Mouse (Mus musculus) frontal cortex, postnatal 14 days (tissue): Measurements from ENCODE around the gene Inpp4a.

Source experiments
- DNase-seq, 2 experiments: peaks; one replicate each; pipeline ENCODE4 v3.0.0; 2022; ENCODE audit warnings: low spot score in 2 of 2

The Inpp4a gene

GRCm38 (mm10) chr1:37409647-37410046 is 110.0 kb downstream of the Inpp4a start:
- DNase-seq = no peak

- DNase-seq = no peak
Measured at GRCm38 (mm10) chr1:37415394-37415793, 115.7 kb downstream of the Inpp4a start.

GRCm38 (mm10) chr1:37419420-37419819 is 119.8 kb downstream of the Inpp4a start:
- DNase-seq = peak in 1 of 2 experiments; percentile 30

GRCm38 (mm10) chr1:37427144-37427875 is 127.6 kb downstream of the Inpp4a start:
- DNase-seq = no peak

- no peak for DNase-seq
Measured at GRCm38 (mm10) chr1:37428911-37429310, 129.2 kb downstream of the Inpp4a start.

- DNase-seq = peak; percentile 91 to 92
Measured at GRCm38 (mm10) chr1:37429366-37430296, 130.0 kb downstream of the Inpp4a start, which contains the start of the genes Coa5 and Unc50. Gene Coa5 (minus strand): TSS chr1:37430103. Gene Unc50 (plus strand): TSS chr1:37430139.

- no peak for DNase-seq
Measured at GRCm38 (mm10) chr1:37430297-37430840, 130.7 kb downstream of the Inpp4a start.

GRCm38 (mm10) chr1:37436419-37436818 is 136.8 kb downstream of the Inpp4a start:
- no peak for DNase-seq

GRCm38 (mm10) chr1:37442848-37443835 is 143.5 kb downstream of the Inpp4a start:
- no peak for DNase-seq

GRCm38 (mm10) chr1:37448361-37449095 is 148.9 kb downstream of the Inpp4a start:
- peak in 1 of 2 experiments; percentile 48 for DNase-seq

GRCm38 (mm10) chr1:37451270-37451669 is 151.6 kb downstream of the Inpp4a start:
- no peak for DNase-seq

- no peak for DNase-seq
Measured at GRCm38 (mm10) chr1:37457546-37457945, 157.9 kb downstream of the Inpp4a start.
